Mouse (Mus musculus): ENCODE data around the gene Dixdc1. TPM values are rescaled to one million over a fixed set of nuclear protein-coding genes. Genes with fewer than 3 reads are reported as not detected.

Gene Dixdc1
- polyA plus RNA-seq, 1 experiment from 2014 or later = 25.3 TPM

- H3K4me2 ChIP-seq (ENCODE audit: low read depth, low read length) = peak within 1 kb of the TSS; percentile 62
- H3K9ac ChIP-seq (replicated peaks; ENCODE audit: low read length) = peak within 1 kb of the TSS; percentile 76
- 5% methylated on average over 59 of the region's 59 CpGs for WGBS
- no peaks in the 10 kb centered on the region for H3K4me1 ChIP-seq (ENCODE audit: control insufficient read depth, insufficient read depth, low read length)
- peak within 1 kb of the TSS; percentile 80 for H3K27ac ChIP-seq (replicated peaks; ENCODE audit: low read depth, low read length)
- no peaks in the 10 kb centered on the region for H3K9me3 ChIP-seq (replicated peaks; ENCODE audit: control insufficient read depth, low read length)
- ATAC-seq (replicated peaks; ENCODE audit: insufficient number of reproducible peaks, low FRiP score, low TSS enrichment, low read depth) (peak; percentile 96), DNase-seq (ENCODE audit: low spot score) (peak; percentile 99)
- H3K27me3 ChIP-seq (ENCODE audit: control insufficient read depth, insufficient read depth, low read length) = no peaks in the 10 kb centered on the region
- peak within 1 kb of the TSS; percentile 52 for H3K4me3 ChIP-seq (ENCODE audit: low read depth, low read length)
- no peaks in the 10 kb centered on the region for H3K36me3 ChIP-seq (replicated peaks; ENCODE audit: control insufficient read depth, insufficient read depth, low read depth, low read length)
Measured at GRCm38 (mm10) chr9:50768107-50769002, 29.0 kb upstream of the Dixdc1 start, which contains the start of gene Fdxacb1. Gene Fdxacb1 (plus strand): TSS chr9:50768236.

DNA sequence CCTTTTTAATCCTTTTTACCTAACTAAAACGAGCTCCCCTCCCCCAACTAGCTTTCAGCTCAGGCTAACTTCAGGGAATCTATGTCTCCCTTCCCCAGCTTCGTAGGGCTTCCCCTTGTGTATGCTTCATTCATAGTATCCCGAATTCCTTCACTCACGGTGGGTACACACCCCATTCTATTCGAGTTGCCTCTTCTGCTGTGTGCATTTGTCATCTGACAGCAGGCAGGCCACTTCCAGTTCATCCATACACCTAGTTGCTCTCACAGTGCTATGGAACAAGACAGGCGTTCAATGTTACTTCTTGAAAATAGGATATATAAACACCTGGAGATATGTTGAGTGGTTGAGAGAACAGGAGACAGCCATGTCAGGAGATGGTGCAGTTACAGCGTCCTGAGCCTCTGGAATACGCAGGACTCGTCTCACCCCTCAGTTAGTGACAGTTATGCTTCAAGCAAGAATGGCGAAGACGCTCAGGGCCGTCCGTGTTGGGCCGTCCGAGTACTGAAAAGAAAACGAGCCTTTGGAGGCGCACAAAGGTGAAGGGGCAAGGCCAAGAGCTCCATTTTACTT is 28.3 kb upstream of the Dixdc1 start:
- H3K27me3 ChIP-seq (ENCODE audit: control insufficient read depth, insufficient read depth, low read length) = no peaks in the 10 kb centered on the region
- ATAC-seq (replicated peaks; ENCODE audit: insufficient number of reproducible peaks, low FRiP score, low TSS enrichment, low read depth) = no peak; the same call in 1 of the 2 replicates
- H3K27ac ChIP-seq (replicated peaks; ENCODE audit: low read depth, low read length) = no peak overlapping the region
- H3K9ac ChIP-seq (replicated peaks; ENCODE audit: low read length) = peak overlapping the region; percentile 69
- no peaks in the 10 kb centered on the region for H3K9me3 ChIP-seq (replicated peaks; ENCODE audit: control insufficient read depth, low read length)
- no peak for DNase-seq (ENCODE audit: low spot score)
- H3K4me2 ChIP-seq (ENCODE audit: low read depth, low read length) = peak overlapping the region; percentile 62
- H3K36me3 ChIP-seq (replicated peaks; ENCODE audit: control insufficient read depth, insufficient read depth, low read depth, low read length) = no peaks in the 10 kb centered on the region
- 7% methylated on average over 17 of the region's 17 CpGs for WGBS
- no peaks in the 10 kb centered on the region for H3K4me1 ChIP-seq (ENCODE audit: control insufficient read depth, insufficient read depth, low read length)
- H3K4me3 ChIP-seq (ENCODE audit: low read depth, low read length) = peak overlapping the region; percentile 52

DNA sequence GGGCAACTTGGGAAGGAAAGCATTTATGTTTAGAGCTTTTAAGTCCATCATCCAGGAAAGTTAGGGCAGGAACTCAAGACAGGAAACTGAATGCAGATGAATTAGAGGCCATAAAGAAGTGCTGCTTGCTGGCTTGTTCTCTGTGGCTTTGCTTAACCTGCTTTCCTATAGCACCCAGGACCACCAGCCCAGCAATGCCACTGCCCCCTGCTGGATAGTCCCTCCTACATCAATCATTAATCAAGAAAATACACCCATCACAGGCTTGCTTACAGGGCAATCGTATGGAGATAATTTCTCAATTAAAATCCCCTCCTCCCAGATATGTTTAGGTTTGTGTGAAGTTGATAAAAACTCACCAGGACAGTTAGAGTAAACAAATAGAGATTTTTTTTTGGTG is 24.0 kb upstream of the Dixdc1 start:
- no peaks in the 10 kb centered on the region for H3K4me1 ChIP-seq (ENCODE audit: control insufficient read depth, insufficient read depth, low read length)
- H3K27me3 ChIP-seq (ENCODE audit: control insufficient read depth, insufficient read depth, low read length) = no peaks in the 10 kb centered on the region
- H3K9me3 ChIP-seq (replicated peaks; ENCODE audit: control insufficient read depth, low read length) = no peaks in the 10 kb centered on the region
- H3K4me3 ChIP-seq (ENCODE audit: low read depth, low read length) = no peak overlapping the region
- DNase-seq (ENCODE audit: low spot score) (peak; percentile 59), ATAC-seq (replicated peaks; ENCODE audit: insufficient number of reproducible peaks, low FRiP score, low TSS enrichment, low read depth) (no peak)
- no peak overlapping the region for H3K4me2 ChIP-seq (ENCODE audit: low read depth, low read length)
- no peak overlapping the region for H3K9ac ChIP-seq (replicated peaks; ENCODE audit: low read length)
- H3K36me3 ChIP-seq (replicated peaks; ENCODE audit: control insufficient read depth, insufficient read depth, low read depth, low read length) = no peaks in the 10 kb centered on the region
- no peak overlapping the region for H3K27ac ChIP-seq (replicated peaks; ENCODE audit: low read depth, low read length)
- WGBS = 60% methylated on average over 1 of the region's 1 CpGs

GRCm38 (mm10) chr9:50761520-50762243 is 22.4 kb upstream of the Dixdc1 start:
- Histone ChIP-seq H3K4me3 (ENCODE audit: low read depth, low read length) (no peak overlapping the region), H3K9me3 (replicated peaks; ENCODE audit: control insufficient read depth, low read length) (no peaks in the 10 kb centered on the region), H3K27ac (replicated peaks; ENCODE audit: low read depth, low read length) (no peak overlapping the region), H3K4me2 (ENCODE audit: low read depth, low read length) (no peak overlapping the region), H3K9ac (replicated peaks; ENCODE audit: low read length) (no peak overlapping the region), H3K4me1 (ENCODE audit: control insufficient read depth, insufficient read depth, low read length) (no peaks in the 10 kb centered on the region), H3K27me3 (ENCODE audit: control insufficient read depth, insufficient read depth, low read length) (no peaks in the 10 kb centered on the region), H3K36me3 (replicated peaks; ENCODE audit: control insufficient read depth, insufficient read depth, low read depth, low read length) (no peaks in the 10 kb centered on the region)
- ATAC-seq (replicated peaks; ENCODE audit: insufficient number of reproducible peaks, low FRiP score, low TSS enrichment, low read depth) (no peak), DNase-seq (ENCODE audit: low spot score) (no peak)
- 67% methylated on average over 6 of the region's 6 CpGs for WGBS

DNA sequence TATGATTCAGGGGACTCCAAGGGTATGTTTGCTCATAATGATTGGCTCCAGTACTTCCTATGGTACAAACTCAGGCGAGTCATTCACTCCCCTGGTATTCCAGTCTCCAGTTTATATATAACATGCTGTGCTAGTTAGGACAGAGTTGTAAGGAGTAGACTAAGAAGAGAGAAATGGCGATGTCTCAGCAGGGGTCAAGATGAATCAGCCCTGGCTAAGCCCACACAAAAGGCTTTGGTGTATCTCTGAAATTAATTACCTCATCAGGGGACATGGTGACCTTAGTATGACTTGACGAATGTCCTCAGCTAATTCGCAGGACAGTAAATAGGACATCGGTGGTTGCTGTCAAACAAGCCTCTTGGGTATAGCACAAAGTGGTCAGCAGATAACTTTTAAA is 17.4 kb upstream of the Dixdc1 start:
- Histone ChIP-seq H3K9ac (replicated peaks; ENCODE audit: low read length) (no peak overlapping the region), H3K9me3 (replicated peaks; ENCODE audit: control insufficient read depth, low read length) (no peaks in the 10 kb centered on the region), H3K4me1 (ENCODE audit: control insufficient read depth, insufficient read depth, low read length) (no peaks in the 10 kb centered on the region), H3K27ac (replicated peaks; ENCODE audit: low read depth, low read length) (no peak overlapping the region), H3K4me2 (ENCODE audit: low read depth, low read length) (no peak overlapping the region), H3K36me3 (replicated peaks; ENCODE audit: control insufficient read depth, insufficient read depth, low read depth, low read length) (no peaks in the 10 kb centered on the region), H3K27me3 (ENCODE audit: control insufficient read depth, insufficient read depth, low read length) (no peaks in the 10 kb centered on the region), H3K4me3 (ENCODE audit: low read depth, low read length) (no peak overlapping the region)
- 52% methylated on average over 5 of the region's 5 CpGs for WGBS
- DNase-seq (ENCODE audit: low spot score) = no peak
- no peak for ATAC-seq (replicated peaks; ENCODE audit: insufficient number of reproducible peaks, low FRiP score, low TSS enrichment, low read depth)

DNA sequence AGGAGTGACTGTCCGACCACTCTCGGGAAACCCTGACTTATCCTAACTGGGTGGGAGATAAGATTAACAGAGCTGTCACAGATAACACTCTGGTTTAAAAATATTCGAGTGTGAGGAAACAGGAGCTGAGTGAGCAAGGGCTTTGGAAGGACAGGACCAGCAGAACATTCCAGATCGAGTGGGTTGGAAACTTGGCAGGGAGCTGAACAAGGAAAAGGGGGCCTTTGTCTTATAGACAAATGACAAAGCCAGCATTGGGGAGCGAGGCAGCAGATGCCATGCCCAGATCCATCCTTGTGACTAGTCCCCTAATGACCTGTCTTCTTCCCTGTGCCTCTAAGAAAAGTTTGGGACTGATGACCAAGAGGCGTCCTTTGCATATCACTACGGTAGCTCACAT is 14.6 kb upstream of the Dixdc1 start:
- no peak overlapping the region for H3K27ac ChIP-seq (replicated peaks; ENCODE audit: low read depth, low read length)
- no peaks in the 10 kb centered on the region for H3K4me1 ChIP-seq (ENCODE audit: control insufficient read depth, insufficient read depth, low read length)
- 67% methylated on average over 7 of the region's 7 CpGs for WGBS
- H3K9me3 ChIP-seq (replicated peaks; ENCODE audit: control insufficient read depth, low read length) = no peaks in the 10 kb centered on the region
- H3K4me3 ChIP-seq (ENCODE audit: low read depth, low read length) = no peak overlapping the region
- no peaks in the 10 kb centered on the region for H3K36me3 ChIP-seq (replicated peaks; ENCODE audit: control insufficient read depth, insufficient read depth, low read depth, low read length)
- no peak overlapping the region for H3K4me2 ChIP-seq (ENCODE audit: low read depth, low read length)
- ATAC-seq (replicated peaks; ENCODE audit: insufficient number of reproducible peaks, low FRiP score, low TSS enrichment, low read depth) = no peak
- DNase-seq (ENCODE audit: low spot score) = no peak
- no peak overlapping the region for H3K9ac ChIP-seq (replicated peaks; ENCODE audit: low read length)
- no peaks in the 10 kb centered on the region for H3K27me3 ChIP-seq (ENCODE audit: control insufficient read depth, insufficient read depth, low read length)

DNA sequence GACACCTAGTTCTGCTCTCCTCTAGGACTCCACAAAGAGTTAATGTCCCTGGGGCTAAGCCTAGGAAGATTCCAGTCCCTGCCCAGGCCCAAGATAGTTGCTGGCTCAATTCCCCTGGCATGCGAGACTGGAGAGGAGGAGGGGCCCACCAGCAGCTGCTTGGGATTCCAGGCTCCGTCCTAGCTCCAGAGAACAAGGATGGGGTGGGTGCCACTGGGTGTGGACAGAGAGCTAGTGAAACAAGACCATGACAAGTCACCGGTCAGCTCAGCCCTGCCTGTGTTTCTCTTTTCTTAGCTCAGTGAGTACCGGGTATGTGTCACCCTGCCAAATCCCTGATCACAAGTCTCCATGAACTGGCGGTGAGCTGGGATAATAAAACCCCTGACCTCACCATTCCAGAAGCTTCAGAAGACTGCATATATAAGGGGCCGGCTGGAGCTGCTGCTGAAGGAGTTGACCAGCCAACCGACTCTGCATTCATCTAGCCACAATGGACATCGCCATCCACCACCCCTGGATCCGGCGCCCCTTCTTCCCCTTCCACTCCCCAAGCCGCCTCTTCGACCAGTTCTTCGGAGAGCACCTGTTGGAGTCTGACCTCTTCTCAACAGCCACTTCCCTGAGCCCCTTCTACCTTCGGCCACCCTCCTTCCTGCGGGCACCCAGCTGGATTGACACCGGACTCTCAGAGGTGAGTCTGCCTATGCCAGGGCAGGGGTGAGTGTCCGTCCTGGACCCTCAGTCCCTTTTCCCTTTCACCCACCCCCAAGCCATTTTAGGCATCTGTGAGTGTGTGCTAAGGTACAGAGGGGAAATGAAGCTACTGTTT is 13.7 kb upstream of the Dixdc1 start:
- Histone ChIP-seq H3K27me3 (ENCODE audit: control insufficient read depth, insufficient read depth, low read length) (no peaks in the 10 kb centered on the region), H3K9ac (replicated peaks; ENCODE audit: low read length) (no peak overlapping the region), H3K4me2 (ENCODE audit: low read depth, low read length) (no peak overlapping the region), H3K36me3 (replicated peaks; ENCODE audit: control insufficient read depth, insufficient read depth, low read depth, low read length) (no peaks in the 10 kb centered on the region), H3K9me3 (replicated peaks; ENCODE audit: control insufficient read depth, low read length) (no peaks in the 10 kb centered on the region), H3K27ac (replicated peaks; ENCODE audit: low read depth, low read length) (no peak overlapping the region), H3K4me3 (ENCODE audit: low read depth, low read length) (no peak overlapping the region), H3K4me1 (ENCODE audit: control insufficient read depth, insufficient read depth, low read length) (no peaks in the 10 kb centered on the region)
- WGBS = 66% methylated on average over 17 of the region's 17 CpGs
- no peak for DNase-seq (ENCODE audit: low spot score)
- ATAC-seq (replicated peaks; ENCODE audit: insufficient number of reproducible peaks, low FRiP score, low TSS enrichment, low read depth) = no peak
